Mouse (Mus musculus) heart, postnatal 0 days (tissue): ENCODE measurements around the gene Trip6. TPM values are rescaled to one million over a fixed set of nuclear protein-coding genes. Genes with fewer than 3 reads are reported as not detected.
A peak's percentile ranks its signal among the peaks of the same experiment; 100 is the strongest.

Source experiments
- ATAC-seq: fragments of 200-750 bp; cut with Nextera tagmentation; 2 replicates; pipeline ENCODE4 v1.8.0; 2017; ENCODE audit warnings: low read depth, moderate number of reproducible peaks, moderate library complexity; ENCODE audit not compliant: insufficient read depth
- DNase-seq: peaks from one replicate; pipeline ENCODE4 v3.0.0-alpha.2; 2016; ENCODE audit warnings: low spot score
- H3K27ac ChIP-seq: fragments of 300-500 bp; sonication (generic); 2 replicates; pipeline ENCODE4 v1.5.1; 2014; ENCODE audit warnings: low read depth, mild to moderate bottlenecking
- H3K27me3 ChIP-seq: fragments of 300-500 bp; sonication (generic); 2 replicates; pipeline ENCODE4 v1.6.1; 2014; ENCODE audit warnings: low read length, mixed read lengths; ENCODE audit not compliant: control insufficient read depth, insufficient read depth
- H3K36me3 ChIP-seq: fragments of 300-500 bp; sonication (generic); replicated peaks from 2 replicates; pipeline ENCODE4 v1.6.1; 2014; ENCODE audit warnings: low read length, mixed read lengths; ENCODE audit not compliant: control insufficient read depth, insufficient read depth
- H3K4me1 ChIP-seq: fragments of 300-500 bp; sonication (generic); 2 replicates; pipeline ENCODE4 v1.6.1; 2014; ENCODE audit warnings: antibody characterized with exemption; ENCODE audit not compliant: control insufficient read depth, insufficient read depth
- H3K4me2 ChIP-seq: fragments of 300-500 bp; sonication (generic); 2 replicates; pipeline ENCODE4 v1.6.1; 2014; ENCODE audit warnings: low read depth, mild to moderate bottlenecking, low read length, moderate library complexity
- H3K4me3 ChIP-seq: fragments of 300-500 bp; sonication (generic); 2 replicates; pipeline ENCODE4 v1.5.1; 2014; ENCODE audit warnings: low read depth, low read length
- H3K9ac ChIP-seq: fragments of 300-500 bp; sonication (generic); replicated peaks from 2 replicates; pipeline ENCODE4 v1.6.1; 2014; ENCODE audit warnings: low read depth, low read length, mixed read lengths
- H3K9me3 ChIP-seq: fragments of 300-500 bp; sonication (generic); replicated peaks from 2 replicates; pipeline ENCODE4 v1.6.1; 2016; ENCODE audit warnings: low read length; ENCODE audit not compliant: control insufficient read depth
- CTCF ChIP-seq: IDR thresholded peaks from 2 replicates; pipeline ENCODE4 v1.5.1; 2016; ENCODE audit warnings: antibody characterized with exemption, control low read depth, low read depth
- EP300 ChIP-seq: IDR thresholded peaks from 2 replicates; pipeline ENCODE4 v1.6.1; 2016; ENCODE audit warnings: antibody characterized with exemption, low read depth
- WGBS: fragments of 180-500 bp; shearing (Covaris S2); extraction: QIAGEN DNeasy Blood & Tissue Kit; methylation state at CpG from one replicate; pipeline ENCODE4 v1.1.7; 2014; 5-methylcytosine and 5-hydroxymethylcytosine counted together
- microRNA-seq: library from miRNA; unstranded; fragments of <30 nt; microRNA quantifications from one replicate; pipeline ENCODE4, GENCODE M21; 2016
- polyA plus RNA-seq: library from polyadenylated mRNA; unstranded; fragments of >200 nt; fragmentation: Nextera tagmentation; extraction: Ambion mirVana; gene quantifications from 2 replicates; pipeline ENCODE4 v1.2.1, GENCODE M21; 2015
- total RNA-seq: library from RNA; depleted of rRNA; stranded (reverse); fragments of >200 nt; gene quantifications from 2 replicates; pipeline ENCODE4 v1.2.3, GENCODE M21; 2014; ENCODE audit warnings: low replicate concordance; rRNA removed

Gene Trip6
- total and polyA plus RNA-seq, 2 experiments from 2014 or later = 28.6 to 44.8 TPM

DNA sequence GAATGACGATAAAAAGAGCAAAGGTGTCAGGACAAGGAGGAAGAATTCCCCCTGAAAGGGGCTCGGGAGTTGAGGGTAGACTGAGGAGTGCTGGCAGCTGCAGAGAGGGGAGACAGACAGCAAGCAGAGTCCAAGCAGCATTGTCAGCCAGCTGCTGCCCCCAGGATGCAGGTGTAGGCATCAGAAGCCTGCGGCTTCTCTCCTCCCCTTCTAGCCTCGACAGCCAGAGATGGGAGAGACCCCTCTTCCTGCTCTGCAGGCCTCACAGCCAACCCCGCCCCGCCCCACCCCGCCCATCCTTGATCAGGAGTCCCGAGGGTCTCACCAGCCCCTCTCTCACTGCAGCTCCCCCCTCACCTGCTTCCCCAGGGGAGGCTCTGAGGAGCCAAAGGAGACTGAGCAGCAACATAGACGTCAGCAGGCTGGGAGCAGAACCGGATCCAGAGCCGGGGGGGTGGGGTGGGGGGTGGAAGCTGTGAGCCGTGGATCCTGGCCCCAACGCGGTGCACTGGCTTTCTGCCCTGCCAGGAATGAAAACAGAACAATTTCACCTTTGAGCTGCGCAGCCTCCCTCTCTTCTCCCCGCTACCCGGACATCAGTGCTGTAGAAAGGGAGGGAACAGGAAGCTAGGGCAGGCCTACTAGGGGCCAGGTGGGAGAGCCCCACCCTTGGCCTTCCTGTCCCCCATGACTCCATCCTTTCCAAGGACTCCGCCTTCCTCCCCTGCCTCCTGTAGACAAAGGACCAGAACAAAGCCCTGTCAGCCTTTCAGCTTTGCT, 45.9 kb downstream of the Trip6 start:
- DNase-seq = no peak

DNA sequence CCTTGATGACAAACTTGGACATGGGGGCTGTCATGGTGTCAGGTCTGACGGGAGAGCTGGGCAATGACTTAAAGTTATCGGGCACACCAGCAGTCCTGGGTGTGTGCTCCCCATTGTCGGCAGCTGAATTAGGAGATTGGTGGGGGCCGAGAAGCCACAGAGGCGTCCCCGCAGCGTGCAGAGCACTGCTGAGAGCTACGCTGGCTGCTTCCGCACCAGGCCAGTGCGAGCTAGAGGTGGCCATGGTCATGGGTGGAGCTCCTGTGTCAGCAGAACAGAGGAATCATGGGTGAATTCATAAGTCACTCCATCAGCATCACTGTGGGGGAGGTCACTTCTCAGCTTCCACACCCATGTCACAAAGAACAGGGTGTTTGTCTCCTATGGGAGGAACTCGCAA, 49.4 kb downstream of the Trip6 start:
- Histone ChIP-seq H3K4me2 (no peak overlapping the region), H3K4me1 (no peaks in the 10 kb centered on the region), H3K9ac (no peak overlapping the region), H3K36me3 (no peaks in the 10 kb centered on the region), H3K9me3 (no peaks in the 10 kb centered on the region), H3K27ac (no peak overlapping the region), H3K27me3 (no peaks in the 10 kb centered on the region), H3K4me3 (no peak overlapping the region)
- no peak for TF ChIP-seq EP300
- TF ChIP-seq CTCF = no peak
- DNase-seq (no peak), ATAC-seq (no peak)
- 89% methylated on average over 11 of the region's 11 CpGs for WGBS

More for the DNA sequence above, 45.9 kb downstream of the Trip6 start:
- Histone ChIP-seq H3K4me1 (no peaks in the 10 kb centered on the region), H3K9ac (no peak overlapping the region), H3K4me3 (no peak overlapping the region; the same call in 1 of the 2 replicates), H3K36me3 (no peaks in the 10 kb centered on the region), H3K27me3 (no peaks in the 10 kb centered on the region), H3K9me3 (peaks cover 5% of the 10 kb centered on the region; the same call in 1 of the 2 replicates), H3K4me2 (peak overlapping the region; percentile 47), H3K27ac (0 out of 2 replicates have a peak overlapping the region, but pooled peaks have one; percentile 25)
- WGBS = 19% methylated on average over 13 of the region's 18 CpGs
- no peak for TF ChIP-seq CTCF
- no peak for TF ChIP-seq EP300
- ATAC-seq = peak; percentile 39; the same call in 1 of the 2 replicates

DNA sequence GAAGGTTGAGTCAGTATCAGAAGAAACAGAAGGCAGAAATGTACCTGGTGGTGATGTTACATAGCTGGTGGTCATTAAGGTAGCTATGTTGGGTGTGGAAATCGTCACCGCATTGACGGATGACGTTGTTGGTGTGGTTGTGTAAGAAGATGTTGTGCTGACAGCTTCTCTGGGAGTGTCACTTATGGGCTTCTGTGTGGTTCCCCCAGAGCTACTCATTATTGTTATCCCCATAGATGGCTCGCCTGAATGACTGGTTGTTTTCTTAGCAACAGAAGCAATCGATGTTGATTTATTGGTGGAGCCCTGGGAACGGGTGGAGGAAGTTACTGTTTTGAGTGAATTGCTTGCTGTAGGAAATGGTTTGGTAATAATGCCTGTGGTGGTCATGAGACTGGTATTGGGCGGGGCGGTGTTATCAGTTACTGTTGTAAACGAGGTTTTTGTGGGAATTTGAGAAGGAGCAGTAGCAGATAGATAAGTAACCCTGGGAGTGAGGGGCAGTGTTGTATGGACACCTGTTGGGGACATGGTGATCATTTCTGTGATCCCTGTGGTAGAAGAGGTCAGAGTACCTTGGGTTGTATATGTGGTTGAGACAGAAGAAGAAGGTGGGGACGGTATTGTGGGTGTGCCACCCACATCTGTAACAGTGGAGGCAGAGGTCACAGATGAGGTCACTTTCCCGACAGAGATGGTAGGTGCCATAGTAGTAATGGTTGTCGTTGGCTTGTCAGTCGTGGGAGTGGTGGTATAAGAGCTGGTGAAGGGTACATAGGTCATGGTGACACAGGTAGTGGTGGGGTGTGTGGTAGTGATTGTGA, 50.1 kb downstream of the Trip6 start:
- no peak for ATAC-seq
- no peaks in the 10 kb centered on the region for H3K4me1 ChIP-seq
- WGBS = 68% methylated on average over 14 of the region's 14 CpGs

More for the DNA sequence above, 50.1 kb downstream of the Trip6 start:
- Histone ChIP-seq H3K27ac (no peak overlapping the region), H3K36me3 (no peaks in the 10 kb centered on the region), H3K4me3 (no peak overlapping the region), H3K9ac (no peak overlapping the region), H3K4me2 (no peak overlapping the region), H3K27me3 (no peaks in the 10 kb centered on the region), H3K9me3 (no peaks in the 10 kb centered on the region)
- no peak for DNase-seq
- TF ChIP-seq EP300 = no peak
- TF ChIP-seq CTCF = no peak

Small RNA genes lying within 50 kb of the gene (microRNA-seq; reads per million reads assigned to microRNA genes)
- gene Mir7036 (0.54 reads per million), gene Mir8116 (not detected)

Other genes starting within 250 kb of the Trip6 start
- gene Serpine1, start 242.1 kb downstream of the Trip6 start, total RNA-seq = 19.1 and 26.4 TPM in 2 replicates
- 0.93 and 1.2 TPM in 2 replicates for gene Serpine1, start 242.1 kb downstream of the Trip6 start, polyA plus RNA-seq
- gene Trim56, start 198.2 kb downstream of the Trip6 start, total RNA-seq = 15.1 and 20.3 TPM in 2 replicates
- gene Trim56, start 198.2 kb downstream of the Trip6 start, polyA plus RNA-seq = 4.7 and 4.9 TPM in 2 replicates
- not detected in 2 replicates for gene Muc3, start 165.1 kb downstream of the Trip6 start, total RNA-seq
- not detected in 2 replicates for gene Muc3, start 165.1 kb downstream of the Trip6 start, polyA plus RNA-seq
- gene Muc3a, start 102.0 kb downstream of the Trip6 start, total RNA-seq = 0.34 TPM in 1 of 2 replicates, not detected in the other
- gene Muc3a, start 102.0 kb downstream of the Trip6 start, polyA plus RNA-seq = not detected in 2 replicates
- 5.3 and 5.9 TPM in 2 replicates for gene Ache, start 26.9 kb downstream of the Trip6 start, total RNA-seq
- gene Ache, start 26.9 kb downstream of the Trip6 start, polyA plus RNA-seq = 2.3 and 2.8 TPM in 2 replicates
- gene Ufsp1, start 19.8 kb downstream of the Trip6 start, total RNA-seq = 4.1 and 5.6 TPM in 2 replicates
- 11.5 and 11.9 TPM in 2 replicates for gene Ufsp1, start 19.8 kb downstream of the Trip6 start, polyA plus RNA-seq
- gene Srrt, start 6.7 kb downstream of the Trip6 start, total RNA-seq = 77.2 and 139 TPM in 2 replicates
- gene Srrt, start 6.7 kb downstream of the Trip6 start, polyA plus RNA-seq = 34.9 and 38.0 TPM in 2 replicates
- gene Slc12a9, start 19.2 kb upstream of the Trip6 start, total RNA-seq = 7.3 and 14.8 TPM in 2 replicates
- 4.0 and 4.5 TPM in 2 replicates for gene Slc12a9, start 19.2 kb upstream of the Trip6 start, polyA plus RNA-seq
- gene Ephb4, start 35.7 kb upstream of the Trip6 start, total RNA-seq = 99.2 and 113 TPM in 2 replicates
- 20.4 and 23.1 TPM in 2 replicates for gene Ephb4, start 35.7 kb upstream of the Trip6 start, polyA plus RNA-seq
- under 0.01 and 0.43 TPM in 2 replicates for gene Zan, start 162.7 kb upstream of the Trip6 start, total RNA-seq
- gene Zan, start 162.7 kb upstream of the Trip6 start, polyA plus RNA-seq = 0.04 TPM in 2 replicates
- 40.1 and 61.3 TPM in 2 replicates for gene Pop7, start 188.1 kb upstream of the Trip6 start, total RNA-seq
- gene Pop7, start 188.1 kb upstream of the Trip6 start, polyA plus RNA-seq = 39.9 and 40.6 TPM in 2 replicates
- gene Gigyf1, start 204.1 kb upstream of the Trip6 start, total RNA-seq = 12.0 and 17.7 TPM in 2 replicates
- 7.2 TPM in 2 replicates for gene Gigyf1, start 204.1 kb upstream of the Trip6 start, polyA plus RNA-seq
- not detected in 2 replicates for gene Epo, start 218.8 kb upstream of the Trip6 start, total RNA-seq
- not detected in 2 replicates for gene Epo, start 218.8 kb upstream of the Trip6 start, polyA plus RNA-seq
- gene Gnb2, start 219.1 kb upstream of the Trip6 start, total RNA-seq = 599 and 872 TPM in 2 replicates
- gene Gnb2, start 219.1 kb upstream of the Trip6 start, polyA plus RNA-seq = 301 TPM in 2 replicates
- gene Actl6b, start 239.1 kb upstream of the Trip6 start, total RNA-seq = not detected in 2 replicates
- not detected in 2 replicates for gene Actl6b, start 239.1 kb upstream of the Trip6 start, polyA plus RNA-seq